Mouse (Mus musculus): ENCODE results near the gene Erv3.

GRCm38 (mm10) chr2:131866676-131867075 is 7.1 kb upstream of the Erv3 start:
- TF ChIP-seq CTCF (IDR thresholded peaks at IDR 0.05; ENCODE audit: low read depth, low read length), result no peak
- no peak for TF ChIP-seq POLR2A (IDR thresholded peaks at IDR 0.05; ENCODE audit: borderline replicate concordance, low read depth, low read length)

All from bone marrow macrophage, adult 2 months (primary cell).